Mouse (Mus musculus): Measurements from ENCODE around the gene Ndufa13. TPM values are rescaled to one million over a fixed set of nuclear protein-coding genes. Genes with fewer than 3 reads are reported as not detected.

The Ndufa13 gene
- total RNA-seq (2023): 10 to 100 TPM; 52.0 to 58.5 TPM

DNA sequence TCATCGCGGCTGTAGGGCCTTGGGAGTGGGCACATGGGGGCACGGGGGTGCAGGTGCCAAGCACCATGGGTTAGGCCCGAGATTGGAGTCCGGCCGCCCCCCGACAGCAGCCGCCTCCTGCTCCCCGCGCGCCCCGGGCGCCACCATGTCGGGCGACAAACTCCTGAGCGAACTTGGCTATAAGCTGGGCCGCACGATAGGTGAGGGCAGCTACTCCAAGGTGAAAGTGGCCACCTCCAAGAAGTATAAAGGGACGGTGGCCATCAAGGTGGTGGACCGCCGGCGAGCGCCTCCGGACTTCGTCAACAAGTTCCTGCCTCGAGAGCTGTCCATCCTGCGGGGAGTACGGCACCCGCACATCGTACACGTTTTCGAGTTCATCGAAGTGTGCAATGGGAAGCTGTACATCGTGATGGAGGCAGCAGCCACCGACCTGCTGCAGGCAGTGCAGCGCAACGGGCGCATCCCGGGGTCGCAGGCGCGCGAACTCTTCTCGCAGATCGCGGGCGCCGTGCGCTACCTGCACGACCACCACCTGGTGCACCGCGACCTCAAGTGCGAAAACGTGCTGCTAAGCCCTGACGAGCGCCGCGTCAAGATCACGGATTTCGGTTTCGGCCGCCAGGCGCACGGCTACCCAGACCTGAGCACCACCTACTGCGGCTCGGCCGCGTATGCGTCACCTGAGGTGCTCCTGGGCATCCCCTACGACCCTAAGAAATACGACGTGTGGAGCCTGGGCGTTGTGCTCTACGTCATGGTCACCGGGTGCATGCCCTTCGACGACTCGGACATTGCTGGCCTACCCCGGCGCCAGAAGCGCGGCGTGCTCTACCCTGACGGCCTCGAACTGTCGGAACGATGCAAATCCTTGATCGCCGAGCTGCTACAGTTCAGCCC lies at the start of gene Ndufa13, which contains the start of the genes Tssk6 and Yjefn3:
Gene Ndufa13, minus strand, starts transcription at position 396 of the 900 bp plus-strand sequence.
Gene Tssk6, plus strand, starts transcription at position 22 of the 900 bp plus-strand sequence.
Gene Yjefn3, minus strand, starts transcription at position 550 of the 900 bp plus-strand sequence.

DNA sequence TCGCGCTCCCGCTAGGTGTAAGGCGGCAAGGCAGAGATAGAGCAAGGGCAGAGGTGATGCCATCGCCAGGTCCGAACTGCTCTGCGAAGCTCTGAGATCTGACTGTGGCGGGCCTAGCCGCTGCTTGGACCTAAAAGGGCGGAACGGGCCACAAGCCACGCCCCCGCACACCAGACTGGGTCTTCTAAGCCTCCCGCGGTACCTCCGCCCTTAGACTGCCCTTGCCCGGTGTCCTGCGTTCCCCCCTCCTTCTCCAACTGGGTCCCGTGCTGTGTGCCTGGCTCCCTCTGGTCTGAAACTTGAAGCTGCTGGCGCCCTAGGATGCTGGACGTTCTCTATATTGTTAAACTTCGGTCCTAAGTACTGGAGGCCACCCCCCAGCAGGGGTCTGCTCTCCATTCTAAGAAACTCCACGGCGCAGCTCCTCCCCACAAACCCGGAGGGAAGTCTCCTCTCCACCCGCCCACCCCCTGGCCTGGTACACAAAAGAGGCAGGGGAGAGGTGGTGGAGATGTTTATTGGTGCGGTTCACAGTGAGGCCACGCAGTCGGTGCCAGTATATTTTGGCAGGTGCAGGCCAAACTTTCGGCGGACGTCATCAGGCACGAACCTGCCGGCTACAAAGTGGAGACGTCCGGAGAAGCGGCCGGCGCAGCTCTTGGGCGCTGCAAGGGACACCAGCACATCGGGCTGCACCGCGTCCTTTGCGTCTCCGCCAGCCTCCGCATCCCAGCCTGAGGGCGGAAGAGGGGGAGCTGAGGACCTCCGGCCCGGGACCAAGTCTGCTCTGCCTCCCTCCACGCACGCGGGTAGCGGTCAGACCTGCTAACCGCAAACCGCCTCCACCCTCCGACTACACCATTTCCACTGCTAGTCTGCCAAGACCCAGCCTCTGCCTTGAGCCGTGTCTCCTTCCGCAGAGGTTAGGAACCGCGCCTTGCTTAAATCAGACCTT lies 14.8 kb downstream of the Ndufa13 start, which contains the start of gene Cilp2:
Gene Cilp2, minus strand, starts transcription at position 399 of the 955 bp plus-strand sequence.

Other genes starting within 250 kb of the Ndufa13 start
- under 1 TPM; 0.47 to 0.52 TPM for gene Zfp964, start 248.1 kb downstream of the Ndufa13 start, total RNA-seq (2023)
- gene Zfp869, start 191.8 kb downstream of the Ndufa13 start, total RNA-seq (2023): 10 to 100 TPM; 31.6 to 34.7 TPM
- gene Zfp963, start 152.6 kb downstream of the Ndufa13 start, total RNA-seq (2023): 1 to 10 TPM; 3.2 to 3.4 TPM
- not detected for gene Gm20422, start 127.7 kb downstream of the Ndufa13 start, total RNA-seq (2023)
- gene Atp13a1, start 111.4 kb downstream of the Ndufa13 start, total RNA-seq (2023): 10 to 100 TPM; 42.0 to 46.7 TPM
- 10 to 100 TPM; 16.2 to 18.5 TPM for gene Zfp866, start 111.4 kb downstream of the Ndufa13 start, total RNA-seq (2023)
- 100 to 1,000 TPM; 259 to 264 TPM for gene Gmip, start 93.9 kb downstream of the Ndufa13 start, total RNA-seq (2023)
- gene Lpar2, start 80.1 kb downstream of the Ndufa13 start, total RNA-seq (2023): 1 to 10 TPM; 1.5 to 1.8 TPM
- gene Pbx4, start 70.1 kb downstream of the Ndufa13 start, total RNA-seq (2023): not detected
- not detected for gene Cilp2, start 14.9 kb downstream of the Ndufa13 start, total RNA-seq (2023)
- 1 to 10 TPM; 1.1 to 3.2 TPM for gene Tssk6, start 374 bp downstream of the Ndufa13 start, total RNA-seq (2023)
- 1 to 10 TPM in 1 of 2 experiments, not detected in 1; 1.7 TPM for gene Yjefn3, start 154 bp upstream of the Ndufa13 start, total RNA-seq (2023)
- gene Gatad2a, start 93.8 kb upstream of the Ndufa13 start, total RNA-seq (2023): 10 to 100 TPM; 71.9 to 72.4 TPM
- gene Mau2, start 140.2 kb upstream of the Ndufa13 start, total RNA-seq (2023): 10 to 100 TPM; 90.3 to 90.9 TPM
- gene Sugp1, start 140.3 kb upstream of the Ndufa13 start, total RNA-seq (2023): 10 to 100 TPM; 31.1 to 32.2 TPM
- gene Tm6sf2, start 170.4 kb upstream of the Ndufa13 start, total RNA-seq (2023): not detected
- not detected for gene Hapln4, start 180.9 kb upstream of the Ndufa13 start, total RNA-seq (2023)
- not detected for gene Ncan, start 218.3 kb upstream of the Ndufa13 start, total RNA-seq (2023)
- gene Nr2c2ap, start 228.8 kb upstream of the Ndufa13 start, total RNA-seq (2023): 10 to 100 TPM; 23.5 to 26.6 TPM
- gene Rfxank, start 236.6 kb upstream of the Ndufa13 start, total RNA-seq (2023): 10 to 100 TPM; 16.6 to 16.8 TPM
- 10 to 100 TPM; 40.9 to 43.7 TPM for gene Borcs8, start 236.9 kb upstream of the Ndufa13 start, total RNA-seq (2023)
- gene Mef2b, start 237.2 kb upstream of the Ndufa13 start, total RNA-seq (2023): 1 to 10 TPM in 1 of 2 experiments, under 1 TPM in 1; 0.37 to 1.6 TPM

Measured in monocyte, adult 59 days (primary cell).